Mouse (Mus musculus) left cerebral cortex, postnatal 36 days (tissue): ENCODE data around the gene Olfr573-ps1. TPM values are rescaled to one million over a fixed set of nuclear protein-coding genes. Genes with fewer than 3 reads are reported as not detected.

Experiments used
- DNase-seq, 2 experiments: peaks; one replicate each; pipeline ENCODE4 v3.0.0; 2021 to 2022; ENCODE audit warnings: low spot score in 2 of 2, mixed read lengths in 1 of 2
- intact Hi-C: fragments of 180-260 bp; cut with DNase I; formaldehyde crosslinking; loops from one replicate; pipeline ENCODE4 v1.15.1; 2025
- total RNA-seq, 2 experiments: library from RNA; stranded (reverse); gene quantifications; 2 replicates each; pipeline ENCODE4 v1.2.3; 2021

The Olfr573-ps1 gene
- not detected for total RNA-seq

GRCm38 (mm10) chr7:102942475-102942874, at the start of gene Olfr573-ps1:
Olfr573-ps1 (minus strand) TSS chr7:102942575.
- no peak for DNase-seq
- intact Hi-C loops: no loop called here

- DNase-seq: no peak
- intact Hi-C loops: no loop called here
Observed at GRCm38 (mm10) chr7:102989224-102989623, 46.8 kb upstream of the Olfr573-ps1 start, which contains the start of gene Olfr578. Olfr578 (minus strand) TSS chr7:102989324.

- DNase-seq: no peak
- intact Hi-C loops: no loop called here
Observed at GRCm38 (mm10) chr7:102975843-102976242, 33.5 kb upstream of the Olfr573-ps1 start, which contains the start of gene Olfr577. Olfr577 (minus strand) TSS chr7:102975943.

GRCm38 (mm10) chr7:102974399-102974798, 32.0 kb upstream of the Olfr573-ps1 start:
- intact Hi-C loops: no loop called here
- DNase-seq: no peak

GRCm38 (mm10) chr7:102962360-102962759, 20.0 kb upstream of the Olfr573-ps1 start, which contains the start of gene Olfr576:
Olfr576 (plus strand) TSS chr7:102962660.
- intact Hi-C loops: no loop called here
- DNase-seq: no peak

DNA sequence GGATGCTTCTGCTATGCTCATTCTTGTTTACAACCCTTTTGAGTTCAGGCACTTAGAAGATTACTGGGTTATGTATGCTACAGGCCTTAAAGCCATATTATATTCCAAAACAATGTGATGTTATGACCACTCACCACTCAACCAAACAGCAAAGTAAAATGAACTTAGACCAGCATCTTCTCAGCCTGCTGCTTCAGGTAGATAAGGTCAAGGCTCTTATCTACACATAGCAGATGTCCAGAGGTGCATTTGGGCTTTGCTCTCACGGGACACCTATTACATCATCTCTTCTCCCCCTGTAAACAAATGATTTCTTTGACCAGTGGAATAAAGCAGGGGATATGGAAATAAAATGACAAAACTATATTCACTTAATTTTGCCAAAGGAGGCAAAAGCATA, 16.2 kb upstream of the Olfr573-ps1 start, which contains the start of gene Olfr575:
Gene Olfr575, minus strand, starts transcription at position 183 of the 400 bp plus-strand sequence.
- DNase-seq: no peak
- intact Hi-C loops: no loop called here

- intact Hi-C loops: no loop called here
- DNase-seq: no peak
Observed at GRCm38 (mm10) chr7:102958137-102958536, 15.8 kb upstream of the Olfr573-ps1 start.

GRCm38 (mm10) chr7:102950732-102951131, 8.4 kb upstream of the Olfr573-ps1 start:
- no peak for DNase-seq
- intact Hi-C loops: no loop called here

- no peak for DNase-seq
- intact Hi-C loops: no loop called here
Observed at GRCm38 (mm10) chr7:102948167-102948566, 5.8 kb upstream of the Olfr573-ps1 start, which contains the start of gene Olfr574. Olfr574 (plus strand) TSS chr7:102948467.

GRCm38 (mm10) chr7:102943417-102943816, 1.0 kb upstream of the Olfr573-ps1 start:
- intact Hi-C loops: no loop called here
- DNase-seq: no peak

DNA sequence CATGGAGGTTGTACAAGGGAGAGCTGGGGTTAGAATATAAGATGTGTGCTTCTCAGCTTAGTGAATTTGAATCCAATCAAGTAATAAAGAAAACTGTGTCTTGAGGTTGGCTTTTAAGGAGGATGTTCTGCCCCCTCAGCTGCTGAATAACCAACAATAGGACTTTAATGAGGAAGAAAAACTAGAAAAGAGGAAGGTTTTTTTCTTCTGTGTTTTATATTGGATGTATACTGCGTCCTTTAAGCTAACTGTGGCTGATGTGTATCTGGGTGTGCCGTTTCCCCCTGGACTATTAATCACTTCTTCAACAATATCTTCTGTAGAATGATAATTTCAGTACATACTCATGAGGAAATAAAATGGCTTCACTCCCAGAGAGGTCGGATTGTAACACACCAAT, 15.3 kb downstream of the Olfr573-ps1 start:
- intact Hi-C loops: no loop called here

GRCm38 (mm10) chr7:102924109-102924508, 18.3 kb downstream of the Olfr573-ps1 start, which contains the start of gene Olfr572:
Olfr572 (plus strand) TSS chr7:102924409.
- DNase-seq: no peak
- intact Hi-C loops: no loop called here

More for the DNA sequence above, 15.3 kb downstream of the Olfr573-ps1 start:
- no peak for DNase-seq

- DNase-seq: no peak
- intact Hi-C loops: loop anchor here (2.0 to 10.0 kb wide), 3 partner anchors 225 to 407 kb away; partner anchors contain the start of genes Olfr556 and Olfr557
Observed at GRCm38 (mm10) chr7:102919632-102920031, 22.7 kb downstream of the Olfr573-ps1 start.

DNA sequence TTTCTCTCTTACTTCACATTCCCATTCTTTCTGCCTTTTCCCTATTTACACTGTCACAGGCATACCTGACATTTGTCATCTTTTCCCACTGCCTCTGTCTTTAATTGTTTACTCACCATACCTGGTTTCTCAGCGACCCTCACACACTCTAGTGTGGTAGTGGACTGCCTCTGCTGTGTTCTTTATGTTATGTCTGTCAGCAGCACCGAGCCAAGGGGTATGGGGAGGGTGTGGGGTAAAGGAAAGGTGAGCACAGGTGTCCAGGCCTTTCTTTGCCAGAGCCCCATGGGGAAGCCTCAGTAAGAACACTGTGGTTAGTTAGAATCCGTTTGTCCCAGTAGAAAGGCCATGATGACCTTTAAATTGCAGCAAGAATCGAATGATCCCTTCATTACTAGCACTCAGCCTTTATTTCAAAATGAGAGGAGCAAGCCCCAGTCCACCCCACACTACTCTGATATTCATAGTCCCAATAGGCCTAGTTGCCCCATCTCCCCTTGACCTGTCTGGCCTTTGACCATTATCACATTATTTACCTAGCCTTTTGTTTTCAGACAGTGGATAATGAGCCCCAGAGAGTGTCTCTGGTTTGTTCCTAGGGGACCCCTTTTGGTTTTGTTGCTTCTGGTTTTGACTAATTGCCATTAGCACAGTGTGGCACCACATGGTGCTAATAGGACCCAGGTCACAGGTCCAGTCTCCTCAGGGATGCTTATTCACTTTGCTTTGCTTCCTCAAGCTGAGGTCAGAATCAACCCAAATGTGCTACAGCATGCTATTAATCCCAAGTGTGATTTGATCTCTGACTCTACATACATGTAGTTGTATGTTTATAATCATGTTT, 25.1 kb downstream of the Olfr573-ps1 start, which contains the start of gene Olfr571:
Gene Olfr571, minus strand, starts transcription at position 505 of the 844 bp plus-strand sequence.
- DNase-seq: no peak
- intact Hi-C loops: loop anchor here (10.0 kb wide), 1 partner anchor 252 kb away; the partner anchor contains the start of gene Olfr556

DNA sequence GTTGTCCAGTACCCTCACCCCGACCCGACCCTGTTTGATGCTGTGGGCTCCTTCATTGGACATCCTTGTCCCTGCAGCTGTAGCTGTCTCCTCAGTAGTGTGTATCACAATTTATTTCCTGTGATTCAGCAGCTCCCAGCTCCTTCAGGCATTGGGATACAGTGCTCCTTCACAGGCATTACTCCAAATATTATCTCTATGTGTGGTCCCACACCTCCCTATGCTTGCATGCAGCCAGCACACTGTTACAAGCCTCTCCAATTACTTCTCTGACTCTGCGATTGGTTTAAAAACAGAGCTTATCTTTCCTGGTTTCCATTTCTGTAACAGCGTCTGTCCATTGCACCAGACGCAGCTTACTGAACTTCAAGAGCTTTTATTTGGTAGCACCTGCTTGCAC, 26.0 kb downstream of the Olfr573-ps1 start:
- DNase-seq: no peak
- intact Hi-C loops: loop anchor here (10.0 kb wide), 1 partner anchor 252 kb away; the partner anchor contains the start of gene Olfr556

DNA sequence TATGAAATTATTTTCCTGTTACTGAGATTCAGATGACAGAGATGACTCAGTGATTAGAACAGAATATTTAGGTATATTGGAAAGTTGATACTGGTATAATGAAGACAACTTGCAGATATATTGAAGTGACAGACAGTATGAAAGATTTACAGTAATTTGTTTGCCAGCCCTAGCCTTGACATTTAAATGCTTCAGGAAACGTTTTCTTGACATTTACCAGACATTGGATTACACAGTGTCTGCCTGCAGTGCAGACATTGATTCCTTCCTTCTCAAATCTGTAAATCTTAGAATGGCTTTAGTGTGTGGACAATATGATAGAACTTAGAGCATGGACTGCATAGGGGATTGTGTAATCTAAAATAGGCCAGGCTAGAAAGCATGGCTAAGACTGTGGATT, 27.1 kb downstream of the Olfr573-ps1 start:
- intact Hi-C loops: loop anchor here (10.0 kb wide), 1 partner anchor 250 kb away; the partner anchor contains the start of gene Olfr556
- no peak for DNase-seq

Other genes starting within 250 kb of the Olfr573-ps1 start
- gene Olfr557, start 246.7 kb downstream of the Olfr573-ps1 start, total RNA-seq: under 1 TPM in 1 of 2 experiments, not detected in 1; 0.25 TPM
- gene Olfr558, start 240.4 kb downstream of the Olfr573-ps1 start, total RNA-seq: under 1 TPM; 0.12 to 0.29 TPM
- not detected for gene Olfr33, start 223.5 kb downstream of the Olfr573-ps1 start, total RNA-seq
- gene Olfr559, start 215.1 kb downstream of the Olfr573-ps1 start, total RNA-seq: not detected
- under 1 TPM; 0.27 to 0.54 TPM for gene Olfr560, start 183.2 kb downstream of the Olfr573-ps1 start, total RNA-seq
- gene Olfr78, start 183.1 kb downstream of the Olfr573-ps1 start, total RNA-seq: under 1 TPM; 0.72 to 0.77 TPM
- not detected for gene Olfr561, start 171.4 kb downstream of the Olfr573-ps1 start, total RNA-seq
- not detected for gene Olfr564, start 139.1 kb downstream of the Olfr573-ps1 start, total RNA-seq
- not detected for gene Olfr566, start 83.8 kb downstream of the Olfr573-ps1 start, total RNA-seq
- not detected for gene Olfr568, start 65.5 kb downstream of the Olfr573-ps1 start, total RNA-seq
- not detected for gene Olfr569, start 51.7 kb downstream of the Olfr573-ps1 start, total RNA-seq
- gene Olfr570, start 48.0 kb downstream of the Olfr573-ps1 start, total RNA-seq: not detected
- gene Olfr571, start 25.0 kb downstream of the Olfr573-ps1 start, total RNA-seq: not detected
- not detected for gene Olfr572, start 18.2 kb downstream of the Olfr573-ps1 start, total RNA-seq
- not detected for gene Olfr574, start 5.9 kb upstream of the Olfr573-ps1 start, total RNA-seq
- gene Olfr575, start 16.2 kb upstream of the Olfr573-ps1 start, total RNA-seq: not detected
- gene Olfr576, start 20.1 kb upstream of the Olfr573-ps1 start, total RNA-seq: not detected
- gene Olfr577, start 33.4 kb upstream of the Olfr573-ps1 start, total RNA-seq: not detected
- gene Olfr578, start 46.7 kb upstream of the Olfr573-ps1 start, total RNA-seq: not detected
- gene Olfr582, start 95.4 kb upstream of the Olfr573-ps1 start, total RNA-seq: not detected
- not detected for gene Olfr583, start 108.7 kb upstream of the Olfr573-ps1 start, total RNA-seq
- gene Olfr584, start 139.3 kb upstream of the Olfr573-ps1 start, total RNA-seq: not detected
- gene Olfr585, start 155.1 kb upstream of the Olfr573-ps1 start, total RNA-seq: not detected
- not detected for gene Olfr586, start 183.1 kb upstream of the Olfr573-ps1 start, total RNA-seq
- not detected for gene Olfr588-ps1, start 198.3 kb upstream of the Olfr573-ps1 start, total RNA-seq
- gene Olfr589, start 213.8 kb upstream of the Olfr573-ps1 start, total RNA-seq: not detected
- gene Olfr591, start 235.8 kb upstream of the Olfr573-ps1 start, total RNA-seq: not detected
- gene Olfr592, start 242.2 kb upstream of the Olfr573-ps1 start, total RNA-seq: not detected